Mouse (Mus musculus) stomach, postnatal 0 days (tissue): ENCODE measurements around the gene Dnaja3.

Experiments used
- CTCF ChIP-seq: IDR thresholded peaks from 2 replicates; pipeline ENCODE4 v1.5.1; 2016; ENCODE audit warnings: antibody characterized with exemption, low read depth, mild to moderate bottlenecking, moderate library complexity
- EP300 ChIP-seq: optimal IDR thresholded peaks from 2 replicates; pipeline ENCODE3; 2016; ENCODE audit warnings: antibody characterized with exemption

DNA sequence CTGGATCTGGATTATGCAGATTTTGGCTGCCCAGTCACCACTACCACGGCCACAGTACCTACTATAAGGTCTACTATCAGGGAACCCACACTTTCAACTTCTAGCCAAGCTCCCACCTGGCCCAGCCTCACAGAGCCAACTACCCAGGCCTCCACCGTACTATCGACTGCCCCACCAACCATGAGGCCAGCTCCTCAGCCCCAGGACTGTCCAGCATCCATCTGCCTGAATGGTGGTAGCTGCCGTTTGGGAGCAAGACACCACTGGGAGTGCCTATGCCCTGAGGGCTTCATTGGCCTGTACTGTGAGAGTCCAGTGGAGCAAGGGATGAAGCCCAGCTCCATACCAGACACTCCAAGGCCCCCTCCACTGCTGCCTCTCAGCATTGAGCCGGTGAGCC, 9.4 kb downstream of the Dnaja3 start:
- TF ChIP-seq CTCF (no peak), EP300 (no peak)
